Mouse (Mus musculus) heart, postnatal 0 days (tissue): ENCODE results near the gene Rae1. TPM values are rescaled to one million over a fixed set of nuclear protein-coding genes. Genes with fewer than 3 reads are reported as not detected.

Experiments
- ATAC-seq: fragments of 200-750 bp; cut with Nextera tagmentation; 2 replicates; pipeline ENCODE4 v1.8.0; 2017; ENCODE audit warnings: low read depth, moderate number of reproducible peaks, moderate library complexity; ENCODE audit not compliant: insufficient read depth
- DNase-seq: peaks from one replicate; pipeline ENCODE4 v3.0.0-alpha.2; 2016; ENCODE audit warnings: low spot score
- H3K27ac ChIP-seq: fragments of 300-500 bp; sonication (generic); 2 replicates; pipeline ENCODE4 v1.5.1; 2014; ENCODE audit warnings: low read depth, mild to moderate bottlenecking
- H3K27me3 ChIP-seq: fragments of 300-500 bp; sonication (generic); 2 replicates; pipeline ENCODE4 v1.6.1; 2014; ENCODE audit warnings: low read length, mixed read lengths; ENCODE audit not compliant: control insufficient read depth, insufficient read depth
- H3K36me3 ChIP-seq: fragments of 300-500 bp; sonication (generic); replicated peaks from 2 replicates; pipeline ENCODE4 v1.6.1; 2014; ENCODE audit warnings: low read length, mixed read lengths; ENCODE audit not compliant: control insufficient read depth, insufficient read depth
- H3K4me1 ChIP-seq: fragments of 300-500 bp; sonication (generic); 2 replicates; pipeline ENCODE4 v1.6.1; 2014; ENCODE audit warnings: antibody characterized with exemption; ENCODE audit not compliant: control insufficient read depth, insufficient read depth
- H3K4me2 ChIP-seq: fragments of 300-500 bp; sonication (generic); 2 replicates; pipeline ENCODE4 v1.6.1; 2014; ENCODE audit warnings: low read depth, mild to moderate bottlenecking, low read length, moderate library complexity
- H3K4me3 ChIP-seq: fragments of 300-500 bp; sonication (generic); 2 replicates; pipeline ENCODE4 v1.5.1; 2014; ENCODE audit warnings: low read depth, low read length
- H3K9ac ChIP-seq: fragments of 300-500 bp; sonication (generic); replicated peaks from 2 replicates; pipeline ENCODE4 v1.6.1; 2014; ENCODE audit warnings: low read depth, low read length, mixed read lengths
- H3K9me3 ChIP-seq: fragments of 300-500 bp; sonication (generic); replicated peaks from 2 replicates; pipeline ENCODE4 v1.6.1; 2016; ENCODE audit warnings: low read length; ENCODE audit not compliant: control insufficient read depth
- CTCF ChIP-seq: IDR thresholded peaks from 2 replicates; pipeline ENCODE4 v1.5.1; 2016; ENCODE audit warnings: antibody characterized with exemption, control low read depth, low read depth
- EP300 ChIP-seq: IDR thresholded peaks from 2 replicates; pipeline ENCODE4 v1.6.1; 2016; ENCODE audit warnings: antibody characterized with exemption, low read depth
- WGBS: fragments of 180-500 bp; shearing (Covaris S2); extraction: QIAGEN DNeasy Blood & Tissue Kit; methylation state at CpG from one replicate; pipeline ENCODE4 v1.1.7; 2014; 5-methylcytosine and 5-hydroxymethylcytosine counted together
- polyA plus RNA-seq: library from polyadenylated mRNA; unstranded; fragments of >200 nt; fragmentation: Nextera tagmentation; extraction: Ambion mirVana; gene quantifications from 2 replicates; pipeline ENCODE4 v1.2.1, GENCODE M21; 2015
- total RNA-seq: library from RNA; depleted of rRNA; stranded (reverse); fragments of >200 nt; gene quantifications from 2 replicates; pipeline ENCODE4 v1.2.3, GENCODE M21; 2014; ENCODE audit warnings: low replicate concordance

Rae1 gene
- total and polyA plus RNA-seq, 2 experiments from 2014 or later, result 76.7 to 83.4 TPM

- no peak for ATAC-seq
- no peaks in the 10 kb centered on the region for H3K9me3 ChIP-seq
- no peak for TF ChIP-seq EP300
- TF ChIP-seq CTCF, result no peak
- peak within 1 kb of the TSS; percentile 83 for H3K27ac ChIP-seq
- peak within 1 kb of the TSS; percentile 94 for H3K4me2 ChIP-seq
- peak within 1 kb of the TSS; percentile 39 for H3K4me3 ChIP-seq
- peaks cover 5% of the 10 kb centered on the region; the same call in 1 of the 2 replicates for H3K36me3 ChIP-seq
- peaks cover 43% of the 10 kb centered on the region for H3K4me1 ChIP-seq
- H3K9ac ChIP-seq, result 0 out of 2 replicates have a peak within 1 kb of the TSS, but pooled peaks have one; percentile 28
- 46% methylated on average over 11 of the region's 11 CpGs for WGBS
- no peak for DNase-seq
- H3K27me3 ChIP-seq, result no peaks in the 10 kb centered on the region
Observed at GRCm38 (mm10) chr2:173020430-173020829, 20.5 kb downstream of the Rae1 start, which contains the start of gene Rbm38. Gene Rbm38, plus strand, starts transcription at chr2:173020498.

- H3K9ac ChIP-seq, result peak overlapping the region; percentile 68
- 0 out of 2 replicates have a peak, but pooled peaks cover 12% of the 10 kb centered on the region for H3K36me3 ChIP-seq
- no peak for TF ChIP-seq EP300
- TF ChIP-seq CTCF, result no peak
- DNase-seq, result peak; percentile 87
- no peaks in the 10 kb centered on the region for H3K27me3 ChIP-seq
- H3K4me1 ChIP-seq, result peaks cover 55% of the 10 kb centered on the region
- H3K27ac ChIP-seq, result peak overlapping the region; percentile 81
- H3K4me2 ChIP-seq, result peak overlapping the region; percentile 94
- WGBS, result under 1% methylated on average over 54 of the region's 54 CpGs
- ATAC-seq, result peak; percentile 73
- no peaks in the 10 kb centered on the region for H3K9me3 ChIP-seq
- H3K4me3 ChIP-seq, result peak overlapping the region; percentile 87
Observed at GRCm38 (mm10) chr2:173021633-173022055, 21.7 kb downstream of the Rae1 start.

GRCm38 (mm10) chr2:173022056-173022681 is 22.3 kb downstream of the Rae1 start:
- peak overlapping the region; percentile 68 for H3K9ac ChIP-seq
- DNase-seq (no peak), ATAC-seq (peak; percentile 27; the same call in 1 of the 2 replicates)
- peak overlapping the region; percentile 87 for H3K4me3 ChIP-seq
- peaks cover 60% of the 10 kb centered on the region for H3K4me1 ChIP-seq
- 0 out of 2 replicates have a peak, but pooled peaks cover 17% of the 10 kb centered on the region for H3K36me3 ChIP-seq
- WGBS, result under 1% methylated on average over 51 of the region's 51 CpGs
- TF ChIP-seq CTCF, result no peak
- TF ChIP-seq EP300, result no peak
- no peaks in the 10 kb centered on the region for H3K9me3 ChIP-seq
- peak overlapping the region; percentile 94 for H3K4me2 ChIP-seq
- H3K27ac ChIP-seq, result peak overlapping the region; percentile 81
- no peaks in the 10 kb centered on the region for H3K27me3 ChIP-seq

- Histone ChIP-seq H3K27ac (peak overlapping the region; percentile 81), H3K4me2 (peak overlapping the region; percentile 94), H3K9me3 (no peaks in the 10 kb centered on the region), H3K27me3 (no peaks in the 10 kb centered on the region), H3K4me1 (peaks cover 67% of the 10 kb centered on the region), H3K36me3 (peaks cover 21% of the 10 kb centered on the region; the same call in 1 of the 2 replicates), H3K4me3 (peak overlapping the region; percentile 87), H3K9ac (peak overlapping the region; percentile 68)
- 27% methylated on average over 10 of the region's 10 CpGs for WGBS
- DNase-seq (no peak), ATAC-seq (no peak)
- 0 out of 2 replicates have a peak, but pooled peaks have one; percentile 40 for TF ChIP-seq EP300
- TF ChIP-seq CTCF, result no peak
Observed at GRCm38 (mm10) chr2:173022813-173023212, 22.9 kb downstream of the Rae1 start.

GRCm38 (mm10) chr2:173023371-173023851 is 23.5 kb downstream of the Rae1 start:
- H3K4me1 ChIP-seq, result peaks cover 69% of the 10 kb centered on the region
- H3K27me3 ChIP-seq, result no peaks in the 10 kb centered on the region
- 47% methylated on average over 7 of the region's 7 CpGs for WGBS
- no peaks in the 10 kb centered on the region for H3K9me3 ChIP-seq
- DNase-seq, result no peak
- peak overlapping the region; percentile 87 for H3K4me3 ChIP-seq
- H3K9ac ChIP-seq, result peak overlapping the region; percentile 68
- peaks cover 27% of the 10 kb centered on the region; the same call in 1 of the 2 replicates for H3K36me3 ChIP-seq
- peak overlapping the region; percentile 94 for H3K4me2 ChIP-seq
- TF ChIP-seq EP300 (no peak), CTCF (no peak)
- no peak for ATAC-seq
- H3K27ac ChIP-seq, result peak overlapping the region; percentile 81
